Mouse (Mus musculus) olfactory bulb, adult 2 months (tissue): ENCODE results near the gene Eif3c. TPM values are rescaled to one million over a fixed set of nuclear protein-coding genes. Genes with fewer than 3 reads are reported as not detected.

Experiments used
- H3K27ac ChIP-seq: fragments of 200-500 bp; 2 replicates; pipeline ENCODE4 v1.5.1; 2012; ENCODE audit warnings: low read depth, low read length; ENCODE audit not compliant: insufficient read depth
- H3K4me1 ChIP-seq: fragments of 200-500 bp; 2 replicates; pipeline ENCODE4 v1.6.1; 2012; ENCODE audit warnings: low read length; ENCODE audit not compliant: control insufficient read depth, insufficient read depth
- H3K4me3 ChIP-seq: fragments of 200-500 bp; 2 replicates; pipeline ENCODE4 v1.5.1; 2012; ENCODE audit warnings: mild to moderate bottlenecking, low read depth, low read length, moderate library complexity; ENCODE audit not compliant: insufficient read depth
- CTCF ChIP-seq: fragments of 200-500 bp; IDR thresholded peaks from 2 replicates; pipeline ENCODE4 v1.5.1; 2012; ENCODE audit warnings: low read depth, mild to moderate bottlenecking, low read length, moderate library complexity; ENCODE audit not compliant: insufficient read depth
- POLR2A ChIP-seq: fragments of 200-500 bp; IDR thresholded peaks from 2 replicates; pipeline ENCODE4 v1.6.1; 2012; ENCODE audit warnings: mild to moderate bottlenecking, low read depth, low read length, moderate library complexity; ENCODE audit not compliant: insufficient read depth
- WGBS: fragments of 180-500 bp; shearing (Covaris S2); methylation state at CpG from one replicate; pipeline ENCODE4 v1.1.7; 2018; 5-methylcytosine and 5-hydroxymethylcytosine counted together
- polyA plus RNA-seq: library from polyadenylated mRNA; stranded (reverse); fragments of >200 nt; gene quantifications from 2 replicates; pipeline ENCODE4 v1.2.4, GENCODE M21; 2012; ENCODE audit warnings: low replicate concordance; ENCODE audit not compliant: missing spikeins, insufficient read depth, insufficient read length

Eif3c gene
- polyA plus RNA-seq, 1 experiment = 330 TPM

DNA sequence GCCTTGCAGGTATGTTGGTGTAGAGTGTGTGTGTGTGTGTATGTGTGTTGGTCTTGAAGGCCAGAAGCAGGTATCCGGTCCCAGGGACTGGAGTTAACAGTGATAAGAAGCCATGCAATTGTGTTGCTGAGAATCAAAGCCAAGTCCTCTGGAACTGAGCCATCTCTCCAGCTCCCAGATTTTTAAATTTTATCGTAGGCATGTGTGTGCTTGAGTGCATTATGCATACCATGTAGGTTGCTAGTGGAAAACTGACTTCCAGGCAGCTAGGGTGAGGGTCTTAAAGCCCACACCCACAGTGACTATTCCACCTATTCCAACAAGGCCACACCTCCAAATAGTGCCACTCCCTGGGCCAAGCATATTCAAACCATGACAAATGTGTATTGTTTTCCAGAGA is 61.3 kb downstream of the Eif3c start:
- Histone ChIP-seq H3K27ac (no peak overlapping the region), H3K4me1 (no peaks in the 10 kb centered on the region), H3K4me3 (no peak overlapping the region)
- no peak for TF ChIP-seq CTCF
- no peak for TF ChIP-seq POLR2A
- WGBS = 55% methylated on average over 2 of the region's 2 CpGs

DNA sequence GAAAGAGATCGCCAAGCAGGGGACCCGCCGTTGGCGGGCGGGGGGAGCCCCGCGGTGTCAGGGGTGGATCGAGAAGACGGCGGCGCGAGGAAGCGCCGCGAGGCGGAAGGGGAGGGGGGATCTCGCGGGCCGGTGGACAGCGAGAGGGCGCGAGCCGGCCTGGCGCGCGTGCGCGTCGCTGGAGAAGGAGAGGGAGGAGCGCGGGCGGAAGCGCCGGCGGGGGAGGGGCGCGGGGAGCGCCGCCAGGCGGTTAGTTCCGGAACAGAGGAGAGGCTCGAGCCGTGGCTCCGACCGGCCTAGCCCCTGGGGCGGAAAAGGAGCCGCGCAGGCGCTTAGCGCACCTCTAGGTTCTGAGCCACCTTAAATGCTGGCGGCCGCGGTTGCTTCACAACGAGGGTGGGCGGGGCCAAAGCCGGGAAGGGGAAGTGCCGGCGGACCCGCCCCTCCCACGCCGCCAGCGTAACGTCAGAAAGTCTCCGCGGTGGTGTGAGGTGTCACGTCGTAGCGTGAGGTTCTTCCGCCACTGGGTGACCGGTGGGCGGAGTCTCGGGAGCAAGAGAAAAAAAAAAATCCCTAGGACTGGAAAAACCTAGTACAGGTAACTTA is 62.8 kb downstream of the Eif3c start, which contains the start of gene Atxn2l:
TSS of gene Atxn2l (minus strand) at position 165 of the 606 bp plus-strand sequence.
- TF ChIP-seq POLR2A (peak; percentile 81), CTCF (peak; percentile 72; the same call in 1 of the 2 replicates)
- WGBS = under 1% methylated on average over 71 of the region's 72 CpGs
- Histone ChIP-seq H3K4me1 (no peaks in the 10 kb centered on the region), H3K27ac (peak within 1 kb of the TSS; percentile 81), H3K4me3 (peak within 1 kb of the TSS; percentile 96)

DNA sequence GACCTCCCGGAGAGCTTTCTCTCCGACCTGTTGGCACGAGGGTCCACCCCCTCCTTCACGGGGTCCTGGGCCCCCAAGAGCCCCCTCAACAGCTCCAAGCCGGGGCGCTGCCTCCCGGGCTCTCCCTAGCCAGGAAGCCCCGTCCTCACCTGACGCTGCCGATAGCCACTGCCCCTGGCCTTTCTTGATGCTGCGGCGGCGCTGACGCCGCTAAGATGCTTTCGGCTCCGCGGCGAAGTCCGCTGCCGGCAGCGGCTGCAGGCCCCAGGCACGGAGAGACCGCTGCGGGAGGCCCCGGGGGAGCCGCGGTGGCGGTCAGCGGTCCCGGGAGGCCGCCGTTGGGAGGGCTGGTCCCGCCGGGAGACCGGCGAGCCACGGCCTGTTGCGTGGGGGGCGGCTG is 63.5 kb downstream of the Eif3c start:
- TF ChIP-seq CTCF (no peak), POLR2A (no peak)
- Histone ChIP-seq H3K4me3 (peak overlapping the region; percentile 96), H3K4me1 (no peaks in the 10 kb centered on the region), H3K27ac (peak overlapping the region; percentile 81)
- under 1% methylated on average over 40 of the region's 40 CpGs for WGBS

DNA sequence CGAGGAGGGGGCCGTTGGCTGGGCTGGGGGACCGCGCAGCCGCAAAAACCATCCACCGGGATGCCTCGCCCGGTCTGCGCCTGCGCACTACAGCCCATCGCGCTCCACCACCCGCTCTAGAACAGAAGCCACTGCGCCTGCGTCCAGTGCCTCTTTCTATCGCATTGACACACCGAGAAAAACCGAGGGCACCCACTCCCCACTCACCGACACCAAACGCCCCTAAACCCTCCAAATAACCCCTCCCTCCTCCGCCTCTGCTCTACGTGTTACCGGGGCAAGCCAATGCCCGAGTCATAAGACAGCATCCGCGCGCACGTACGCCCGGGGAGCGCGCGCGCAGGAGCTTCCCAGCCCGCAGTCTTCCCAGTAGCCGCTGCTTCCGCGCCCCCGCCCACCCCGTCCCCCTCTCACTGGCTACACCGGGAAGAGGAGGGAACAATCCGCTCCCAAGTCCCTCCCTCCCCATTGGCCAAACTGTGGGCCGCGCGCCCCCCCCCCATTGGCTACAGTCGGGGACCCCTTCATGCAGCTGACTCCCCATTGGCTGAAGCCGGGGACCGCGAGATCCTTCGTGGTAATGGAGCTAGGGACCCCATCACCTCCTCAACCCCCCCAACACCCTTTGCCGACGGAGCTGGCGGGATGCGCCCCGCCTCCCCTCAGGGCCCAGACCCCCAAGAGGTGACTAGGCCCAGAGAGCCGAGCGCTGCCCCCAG is 64.0 kb downstream of the Eif3c start:
- TF ChIP-seq POLR2A = peak; percentile 60; the same call in 1 of the 2 replicates
- no peak for TF ChIP-seq CTCF
- 1% methylated on average over 55 of the region's 57 CpGs for whole genome bisulfite sequencing
- H3K4me3 ChIP-seq = peak overlapping the region; percentile 96

DNA sequence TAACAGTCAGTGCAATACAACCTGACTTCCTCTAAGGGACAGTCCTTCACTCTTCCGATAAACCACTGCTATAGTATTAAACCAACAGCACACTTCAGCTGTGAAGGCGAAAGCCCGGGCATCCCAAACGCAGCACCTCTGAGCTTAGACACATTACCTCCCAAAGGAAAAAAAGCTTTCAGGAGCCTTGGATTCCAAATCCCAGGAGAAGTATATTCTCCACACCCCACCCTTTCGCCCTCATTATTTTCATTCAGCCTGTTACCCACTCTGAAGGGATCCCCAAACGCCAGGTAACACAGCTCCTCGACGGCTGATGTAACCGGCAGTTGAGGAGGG is 64.6 kb downstream of the Eif3c start:
- 0 out of 2 replicates have a peak overlapping the region, but pooled peaks have one; percentile 84 for H3K27ac ChIP-seq
- WGBS = 2% methylated on average over 9 of the region's 9 CpGs
- TF ChIP-seq CTCF = no peak
- TF ChIP-seq POLR2A = no peak
- H3K4me1 ChIP-seq = no peaks in the 10 kb centered on the region
- H3K4me3 ChIP-seq = peak overlapping the region; percentile 96

More for the DNA sequence above, 64.0 kb downstream of the Eif3c start:
- Histone ChIP-seq H3K4me1 (no peaks in the 10 kb centered on the region), H3K27ac (peak overlapping the region; percentile 84)

DNA sequence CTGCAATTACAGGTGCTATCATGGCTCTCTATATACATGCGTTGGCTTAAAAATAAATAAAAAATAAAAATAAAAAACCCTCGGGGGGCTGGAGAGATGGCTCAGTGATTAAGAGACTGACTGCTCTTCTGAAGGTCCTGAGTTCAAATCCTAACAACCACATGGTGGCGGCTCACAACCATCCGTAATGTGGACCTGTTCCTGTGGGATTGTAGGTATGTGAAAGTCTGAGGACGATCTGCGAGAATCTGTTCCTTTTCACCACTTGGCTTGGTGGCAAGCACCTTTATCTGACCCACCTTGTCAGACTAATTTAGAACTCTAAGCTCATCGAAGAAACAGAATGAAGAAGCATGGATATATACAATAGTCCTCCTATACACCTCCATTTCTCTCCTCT is 66.8 kb downstream of the Eif3c start:
- no peaks in the 10 kb centered on the region for H3K4me1 ChIP-seq
- H3K4me3 ChIP-seq = no peak overlapping the region
- TF ChIP-seq CTCF (no peak), POLR2A (no peak)
- WGBS = 96% methylated on average over 7 of the region's 7 CpGs
- no peak overlapping the region for H3K27ac ChIP-seq

DNA sequence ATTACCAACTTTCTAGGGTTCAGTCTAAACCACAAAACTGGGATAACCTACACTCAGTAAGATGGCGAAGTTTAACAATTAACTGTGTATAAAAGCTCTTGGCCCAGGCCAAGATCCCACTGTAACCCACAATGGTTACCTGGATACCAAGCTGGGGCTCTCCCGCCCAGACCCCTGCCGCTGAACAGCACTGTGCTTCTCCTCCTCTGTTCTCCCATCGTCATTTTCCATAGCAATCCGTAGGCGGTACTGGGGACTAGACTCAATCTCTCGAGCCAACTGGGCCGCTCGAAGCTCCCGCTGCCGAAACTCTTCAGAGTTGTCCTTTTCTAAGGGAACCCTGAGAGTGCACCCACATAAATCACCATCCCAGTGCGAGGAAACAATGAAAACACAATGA is 68.2 kb downstream of the Eif3c start:
- TF ChIP-seq CTCF (no peak), POLR2A (no peak)
- H3K4me1 ChIP-seq = no peaks in the 10 kb centered on the region
- H3K4me3 ChIP-seq = no peak overlapping the region
- WGBS = 73% methylated on average over 12 of the region's 12 CpGs
- H3K27ac ChIP-seq = no peak overlapping the region

DNA sequence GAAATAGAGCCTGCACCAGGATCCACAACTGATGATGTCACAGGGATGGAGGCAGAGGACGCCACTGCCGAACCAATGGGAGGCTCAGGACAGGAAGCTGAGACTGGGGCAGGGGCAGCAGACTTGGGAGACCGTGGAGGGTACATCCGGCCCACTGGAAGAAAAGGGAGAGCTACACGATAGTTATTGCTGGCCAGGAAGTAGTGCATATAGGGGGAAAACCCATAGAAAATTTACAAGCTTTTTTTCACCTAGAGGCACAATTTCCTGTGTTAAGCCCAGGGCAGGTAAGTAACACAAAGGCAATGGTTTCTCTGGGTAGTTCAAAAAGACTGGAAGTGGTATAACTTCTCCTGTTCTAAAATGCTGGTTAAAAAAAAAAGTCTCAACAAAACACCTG is 69.7 kb downstream of the Eif3c start:
- Histone ChIP-seq H3K4me1 (no peaks in the 10 kb centered on the region), H3K27ac (no peak overlapping the region), H3K4me3 (no peak overlapping the region)
- TF ChIP-seq POLR2A (no peak), CTCF (no peak)
- 87% methylated on average over 5 of the region's 5 CpGs for WGBS

Other genes with a start within 250 kb of the Eif3c start
- gene Lat, start 196.8 kb downstream of the Eif3c start, polyA plus RNA-seq = 430 and 536 TPM in 2 replicates
- gene Spns1, start 189.0 kb downstream of the Eif3c start, polyA plus RNA-seq = not detected in 2 replicates
- not detected in 2 replicates for gene Nfatc2ip, start 169.7 kb downstream of the Eif3c start, polyA plus RNA-seq
- gene Cd19, start 151.5 kb downstream of the Eif3c start, polyA plus RNA-seq = not detected in 2 replicates
- gene Rabep2, start 137.7 kb downstream of the Eif3c start, polyA plus RNA-seq = not detected in 2 replicates
- gene Atp2a1, start 103.3 kb downstream of the Eif3c start, polyA plus RNA-seq = not detected in 2 replicates
- gene Sh2b1, start 91.0 kb downstream of the Eif3c start, polyA plus RNA-seq = not detected in 2 replicates
- gene Tufm, start 79.0 kb downstream of the Eif3c start, polyA plus RNA-seq = not detected in 2 replicates
- 471 TPM in 1 of 2 replicates, not detected in the other for gene Atxn2l, start 63.0 kb downstream of the Eif3c start, polyA plus RNA-seq
- gene Apobr, start 18.5 kb upstream of the Eif3c start, polyA plus RNA-seq = not detected in 2 replicates
- gene Cln3, start 19.4 kb upstream of the Eif3c start, polyA plus RNA-seq = not detected in 2 replicates
- gene Il27, start 28.5 kb upstream of the Eif3c start, polyA plus RNA-seq = not detected in 2 replicates
- not detected in 2 replicates for gene Nupr1, start 64.5 kb upstream of the Eif3c start, polyA plus RNA-seq
- gene Sgf29, start 82.9 kb upstream of the Eif3c start, polyA plus RNA-seq = not detected in 2 replicates
- not detected in 2 replicates for gene Sult1a1, start 110.0 kb upstream of the Eif3c start, polyA plus RNA-seq
- not detected in 2 replicates for gene Bola2, start 129.0 kb upstream of the Eif3c start, polyA plus RNA-seq
- not detected in 2 replicates for gene Slx1b, start 129.4 kb upstream of the Eif3c start, polyA plus RNA-seq
- gene Coro1a, start 141.4 kb upstream of the Eif3c start, polyA plus RNA-seq = 309 and 598 TPM in 2 replicates
- 208 and 343 TPM in 2 replicates for gene Mapk3, start 193.2 kb upstream of the Eif3c start, polyA plus RNA-seq
- not detected in 2 replicates for gene Gdpd3, start 199.9 kb upstream of the Eif3c start, polyA plus RNA-seq
- not detected in 2 replicates for gene Ypel3, start 210.5 kb upstream of the Eif3c start, polyA plus RNA-seq
- not detected in 2 replicates for gene Tbx6, start 215.1 kb upstream of the Eif3c start, polyA plus RNA-seq
- not detected in 2 replicates for gene Ppp4c, start 226.1 kb upstream of the Eif3c start, polyA plus RNA-seq
- gene Fam57b, start 231.3 kb upstream of the Eif3c start, polyA plus RNA-seq = not detected in 2 replicates